Mouse (Mus musculus) spleen, adult 2 months (tissue): ENCODE results near the gene H2-M5.

ENCODE experiments used
- CTCF ChIP-seq: fragments of 200-500 bp; IDR thresholded peaks from 2 replicates; pipeline ENCODE4 v1.5.1; 2011; ENCODE audit warnings: mild to moderate bottlenecking, inconsistent platforms; ENCODE audit not compliant: insufficient read depth, insufficient read length, insufficient replicate concordance; ENCODE audit errors: extremely low read depth
- POLR2A ChIP-seq: fragments of 200-500 bp; IDR thresholded peaks from 2 replicates; pipeline ENCODE4 v1.6.1; 2011; ENCODE audit warnings: low read depth, low read length, inconsistent platforms

- TF ChIP-seq CTCF (no peak), POLR2A (no peak)
Measured at GRCm38 (mm10) chr17:37027486-37027885, 38.1 kb upstream of the H2-M5 start.
